Mouse (Mus musculus) testis, adult 2 months (tissue): Measurements from ENCODE around the gene AK157302.

ENCODE experiments used
- CTCF ChIP-seq: fragments of 200-500 bp; IDR thresholded peaks from 2 replicates; pipeline ENCODE4 v1.5.1; 2012; ENCODE audit warnings: low read depth, mild to moderate bottlenecking, inconsistent platforms, low read length, moderate library complexity; ENCODE audit not compliant: control insufficient read depth, insufficient read depth, insufficient replicate concordance
- POLR2A ChIP-seq: fragments of 200-500 bp; IDR thresholded peaks from 2 replicates; pipeline ENCODE4 v1.6.1; 2012; ENCODE audit warnings: low read depth, mild to moderate bottlenecking, inconsistent platforms, low read length, moderate library complexity; ENCODE audit not compliant: control insufficient read depth

- TF ChIP-seq CTCF = no peak
- no peak for TF ChIP-seq POLR2A
Measured at GRCm38 (mm10) chr13:21495080-21495479, at the start of gene AK157302.
